Mouse (Mus musculus) thymus, adult 2 months (tissue): ENCODE data around the gene Pheta2. TPM values are rescaled to one million over a fixed set of nuclear protein-coding genes. Genes with fewer than 3 reads are reported as not detected.

ENCODE experiments used
- DNase-seq: peaks from one replicate; pipeline ENCODE4 v3.0.0; 2021
- H3K27ac ChIP-seq: fragments of 200-500 bp; 2 replicates; pipeline ENCODE4 v1.5.1; 2012; ENCODE audit warnings: low read length, control low read depth; ENCODE audit not compliant: control insufficient read depth, insufficient read depth
- H3K27me3 ChIP-seq: fragments of 200-500 bp; 2 replicates; pipeline ENCODE4 v1.6.1; 2012; ENCODE audit warnings: mild to moderate bottlenecking, low read length, moderate library complexity, mixed read lengths; ENCODE audit not compliant: control insufficient read depth, insufficient read depth
- H3K36me3 ChIP-seq: fragments of 200-500 bp; 2 replicates; pipeline ENCODE4 v1.6.1; 2012; ENCODE audit warnings: mild to moderate bottlenecking, low read length, moderate library complexity; ENCODE audit not compliant: control insufficient read depth, insufficient read depth
- H3K4me1 ChIP-seq: fragments of 200-500 bp; replicated peaks from 2 replicates; pipeline ENCODE4 v1.6.1; 2012; ENCODE audit warnings: low read length; ENCODE audit not compliant: control insufficient read depth, insufficient read depth
- H3K4me3 ChIP-seq: fragments of 200-500 bp; 2 replicates; pipeline ENCODE4 v1.5.1; 2012; ENCODE audit warnings: mild to moderate bottlenecking, low read length, control low read depth, moderate library complexity; ENCODE audit not compliant: control insufficient read depth, insufficient read depth
- CTCF ChIP-seq: fragments of 200-500 bp; IDR thresholded peaks from 2 replicates; pipeline ENCODE4 v1.5.1; 2012; ENCODE audit warnings: mild to moderate bottlenecking, control low read depth, low read length, moderate library complexity, borderline replicate concordance; ENCODE audit not compliant: control insufficient read depth, poor library complexity, insufficient read depth; ENCODE audit errors: extremely low read depth
- POLR2A ChIP-seq: fragments of 200-500 bp; IDR thresholded peaks from 2 replicates; pipeline ENCODE4 v1.6.1; 2012; ENCODE audit warnings: mild to moderate bottlenecking, low read length, control low read depth, moderate library complexity; ENCODE audit not compliant: control insufficient read depth, poor library complexity, insufficient read depth; ENCODE audit errors: extremely low read depth
- WGBS: fragments of 180-500 bp; shearing (Covaris S2); methylation state at CpG from one replicate; pipeline ENCODE4 v1.1.7; 2018; 5-methylcytosine and 5-hydroxymethylcytosine counted together
- polyA plus RNA-seq: library from polyadenylated mRNA; depleted of rRNA; stranded (reverse); fragments of >200 nt; gene quantifications from 2 replicates; pipeline ENCODE4 v1.2.3, GENCODE M21; 2012

Pheta2 gene
- polyA plus RNA-seq, 1 experiment, result 1.7 TPM

DNA sequence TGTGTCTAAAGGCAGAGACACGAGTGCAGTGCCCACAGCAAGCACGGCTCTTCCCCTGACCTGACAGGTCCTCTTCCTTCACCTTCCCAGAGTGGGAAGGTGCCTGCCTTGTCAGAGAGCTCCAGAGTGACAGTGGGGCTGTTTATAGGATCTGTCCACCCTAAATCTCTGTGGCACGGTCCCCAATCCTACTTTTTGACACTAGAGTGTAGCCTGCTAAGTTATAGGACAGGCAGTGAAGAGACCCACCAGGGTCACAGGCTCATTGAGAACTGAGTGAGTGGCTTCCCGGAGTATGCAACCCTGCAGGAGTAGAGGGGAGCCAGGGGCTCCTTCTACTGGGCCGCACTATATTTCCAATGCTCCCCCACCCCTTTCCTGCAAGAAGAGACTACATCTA, 39.0 kb downstream of the Pheta2 start:
- no peak for TF ChIP-seq CTCF
- TF ChIP-seq POLR2A, result no peak
- Histone ChIP-seq H3K27me3 (no peaks in the 10 kb centered on the region), H3K27ac (no peak overlapping the region), H3K4me1 (peaks cover 6% of the 10 kb centered on the region; the same call in 1 of the 2 replicates), H3K36me3 (no peaks in the 10 kb centered on the region), H3K4me3 (no peak overlapping the region)
- 86% methylated on average over 5 of the region's 5 CpGs for WGBS
- no peak for DNase-seq

DNA sequence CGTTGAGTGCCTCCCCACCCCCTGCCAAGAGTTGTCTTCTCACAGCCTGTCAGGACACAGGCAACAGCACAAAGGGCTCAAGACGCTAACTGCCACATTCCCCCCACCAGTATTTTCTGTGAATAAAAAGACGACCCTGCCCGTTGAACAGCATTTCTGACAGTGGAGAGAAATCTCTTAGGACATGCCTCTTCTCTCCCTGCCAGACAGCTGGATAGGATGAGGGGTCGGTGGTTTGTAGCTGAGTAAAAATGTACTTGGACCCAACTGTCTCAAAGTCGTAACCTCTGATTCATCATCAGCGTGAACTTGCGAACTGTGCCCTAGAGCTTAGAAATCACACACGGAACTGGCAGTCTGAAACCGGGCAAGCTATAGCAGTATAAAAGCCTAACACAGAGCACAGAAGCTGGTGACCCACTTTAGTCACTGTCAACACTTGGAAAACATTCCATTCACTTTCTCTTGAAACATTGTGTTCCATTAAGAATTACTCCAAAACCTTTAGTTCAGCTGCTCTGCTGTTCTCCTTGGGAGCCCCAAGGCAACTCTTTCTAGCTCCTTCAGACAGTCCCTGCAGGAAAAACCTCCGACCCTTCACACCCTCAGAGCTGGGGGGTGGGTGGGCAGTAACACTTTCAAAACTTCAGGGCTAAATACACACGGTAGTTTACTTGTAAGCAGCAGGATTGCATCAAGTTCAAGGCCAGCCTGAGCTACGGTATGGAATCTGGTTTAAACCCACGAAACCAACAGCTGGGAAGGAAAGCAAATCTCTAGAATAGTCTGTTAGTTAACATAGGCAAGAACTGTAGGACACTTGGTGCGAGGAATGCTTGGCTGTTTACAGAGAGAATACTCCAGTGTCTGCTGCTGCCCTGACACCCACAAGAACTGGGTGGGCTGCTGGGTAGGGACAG, 39.8 kb downstream of the Pheta2 start:
- 85% methylated on average over 15 of the region's 15 CpGs for WGBS
- Histone ChIP-seq H3K27ac (no peak overlapping the region), H3K27me3 (no peaks in the 10 kb centered on the region), H3K4me3 (no peak overlapping the region), H3K36me3 (no peaks in the 10 kb centered on the region), H3K4me1 (peaks cover 6% of the 10 kb centered on the region; the same call in 1 of the 2 replicates)
- TF ChIP-seq POLR2A (no peak), CTCF (no peak)
- DNase-seq, result no peak

DNA sequence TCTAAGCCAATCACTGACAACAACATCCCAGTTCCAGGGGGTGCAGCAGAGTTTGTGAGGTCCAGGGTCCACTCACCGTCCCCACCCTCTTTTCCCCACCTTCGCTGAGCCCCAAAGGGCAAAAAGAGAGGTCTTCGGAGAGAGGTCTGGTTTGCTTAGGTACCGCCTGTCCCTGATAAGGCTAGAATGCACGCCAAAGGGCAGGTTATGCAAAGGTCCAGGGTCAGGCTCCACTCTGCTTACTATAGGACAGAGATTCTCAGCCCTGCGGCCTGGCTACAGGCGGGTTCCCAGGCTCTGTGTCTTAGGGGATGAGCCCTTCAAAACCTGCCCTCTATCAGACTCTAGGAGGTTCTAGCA, 40.7 kb downstream of the Pheta2 start:
- WGBS, result 64% methylated on average over 7 of the region's 7 CpGs
- no peak overlapping the region for H3K27ac ChIP-seq
- peak overlapping the region; percentile 51; the same call in 1 of the 2 replicates for H3K4me3 ChIP-seq
- no peaks in the 10 kb centered on the region for H3K36me3 ChIP-seq
- H3K27me3 ChIP-seq, result no peaks in the 10 kb centered on the region
- DNase-seq, result no peak
- TF ChIP-seq CTCF (no peak), POLR2A (no peak)
- H3K4me1 ChIP-seq, result peaks cover 6% of the 10 kb centered on the region; the same call in 1 of the 2 replicates

DNA sequence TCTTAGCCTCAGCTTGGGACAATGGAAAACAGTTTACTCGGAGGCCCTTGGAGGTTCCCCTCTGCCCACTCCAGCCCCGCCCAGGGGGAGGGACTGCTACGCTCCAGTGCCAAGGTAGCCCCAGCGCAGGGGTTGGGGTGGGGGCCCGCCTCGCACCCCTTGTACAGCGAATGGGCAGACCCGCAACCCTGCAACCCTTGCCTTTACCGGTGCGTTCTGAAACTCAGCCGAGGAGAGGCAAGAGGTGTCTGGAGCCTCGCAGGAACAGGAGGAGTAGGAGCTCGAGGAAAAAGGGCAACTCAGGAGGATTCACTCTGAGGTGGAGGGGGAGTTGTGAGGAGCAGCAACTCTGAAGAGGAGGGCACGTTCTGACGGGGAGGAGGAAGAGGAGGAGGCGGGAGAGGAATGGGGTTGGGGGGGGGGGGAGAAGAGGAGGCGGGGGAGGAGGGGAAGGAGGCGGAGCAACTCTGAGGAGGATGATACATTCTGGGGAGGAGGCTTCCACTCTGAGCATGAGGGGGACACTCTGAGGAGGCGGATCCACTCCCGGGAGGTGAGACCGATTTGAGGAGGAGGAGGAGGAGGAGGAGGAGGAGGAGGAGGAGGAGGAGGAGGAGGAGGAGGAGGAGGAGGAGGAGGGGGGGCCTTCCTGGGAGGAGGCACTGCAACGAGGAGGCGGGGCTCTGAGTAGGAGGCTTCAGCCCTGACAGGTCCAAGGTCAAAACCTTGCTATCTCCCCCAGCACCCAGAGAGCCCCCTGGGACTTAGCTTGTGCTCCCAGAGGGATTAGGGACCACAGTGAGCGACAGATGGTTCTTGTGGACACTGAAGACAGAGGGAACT, 41.4 kb downstream of the Pheta2 start, which contains the start of gene Cyp2d22:
TSS of gene Cyp2d22 (minus strand) at position 390 of the 843 bp plus-strand sequence.
- Histone ChIP-seq H3K4me3 (peak within 1 kb of the TSS; percentile 51), H3K27me3 (no peaks in the 10 kb centered on the region), H3K36me3 (no peaks in the 10 kb centered on the region), H3K27ac (peak within 1 kb of the TSS; percentile 3; the same call in 1 of the 2 replicates), H3K4me1 (peaks cover 6% of the 10 kb centered on the region; the same call in 1 of the 2 replicates)
- no peak for TF ChIP-seq POLR2A
- no peak for TF ChIP-seq CTCF
- peak; percentile 39 for DNase-seq
- 10% methylated on average over 18 of the region's 24 CpGs for WGBS

DNA sequence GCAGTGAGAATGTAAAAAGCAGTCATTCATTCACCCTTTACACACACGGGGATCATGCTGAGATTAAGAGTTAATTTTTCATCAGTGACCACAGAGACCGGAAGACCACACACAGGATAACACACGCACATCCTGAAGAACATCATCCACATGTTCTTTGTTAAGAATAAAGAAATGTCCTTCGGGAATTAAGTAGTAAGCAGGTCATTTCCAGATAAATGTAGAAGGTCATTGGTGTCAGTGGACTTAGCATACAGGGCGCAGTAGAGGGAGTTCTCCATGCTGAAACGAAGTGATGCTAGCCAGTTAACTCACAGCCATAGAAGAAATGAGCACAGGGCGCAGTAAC, 41.9 kb downstream of the Pheta2 start:
- H3K27me3 ChIP-seq, result no peaks in the 10 kb centered on the region
- DNase-seq, result no peak
- 60% methylated on average over 7 of the region's 7 CpGs for WGBS
- H3K4me1 ChIP-seq, result peaks cover 6% of the 10 kb centered on the region; the same call in 1 of the 2 replicates
- 0 out of 2 replicates have a peak overlapping the region, but pooled peaks have one; percentile 1 for H3K4me3 ChIP-seq
- no peak for TF ChIP-seq POLR2A
- no peak for TF ChIP-seq CTCF
- H3K36me3 ChIP-seq, result no peaks in the 10 kb centered on the region
- H3K27ac ChIP-seq, result no peak overlapping the region

DNA sequence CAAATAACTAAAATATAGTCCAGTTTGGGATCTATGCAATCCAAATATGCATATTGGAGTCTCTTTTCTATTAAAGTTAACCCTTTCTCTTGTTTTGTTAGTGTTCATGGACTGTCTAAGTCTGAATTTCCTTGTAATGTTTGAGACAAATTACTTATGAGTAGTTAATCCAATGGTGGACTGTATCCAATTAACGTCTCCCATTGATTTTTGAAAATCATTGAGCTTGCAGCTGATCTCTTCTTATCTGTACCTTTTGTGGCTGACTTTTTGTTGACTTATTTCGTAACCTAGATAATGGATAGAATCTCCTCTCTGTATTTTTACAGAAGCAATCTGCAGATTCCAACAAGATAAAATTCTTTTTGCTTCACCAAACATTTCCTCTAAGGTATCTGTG, 43.7 kb downstream of the Pheta2 start:
- H3K4me3 ChIP-seq, result no peak overlapping the region
- WGBS, result 95% methylated on average over 2 of the region's 2 CpGs
- no peak for TF ChIP-seq POLR2A
- TF ChIP-seq CTCF, result no peak
- peaks cover 6% of the 10 kb centered on the region; the same call in 1 of the 2 replicates for H3K4me1 ChIP-seq
- no peak overlapping the region for H3K27ac ChIP-seq
- H3K36me3 ChIP-seq, result no peaks in the 10 kb centered on the region
- H3K27me3 ChIP-seq, result no peaks in the 10 kb centered on the region
- DNase-seq, result no peak
